Mouse (Mus musculus) activated CD4-positive, CD25-positive, alpha-beta regulatory T cell (primary cell): ENCODE measurements around the gene Ppp1r21. TPM values are rescaled to one million over a fixed set of nuclear protein-coding genes. Genes with fewer than 3 reads are reported as not detected.

ENCODE experiments used
- polyA plus RNA-seq, 2 experiments: library from polyadenylated mRNA; unstranded; fragments of 100-300 nt; shearing (Covaris generic); gene quantifications; one replicate each; pipeline ENCODE4 v1.2.1; 2017

Gene Ppp1r21
- 10 to 100 TPM; 24.0 to 67.7 TPM for polyA plus RNA-seq

DNA sequence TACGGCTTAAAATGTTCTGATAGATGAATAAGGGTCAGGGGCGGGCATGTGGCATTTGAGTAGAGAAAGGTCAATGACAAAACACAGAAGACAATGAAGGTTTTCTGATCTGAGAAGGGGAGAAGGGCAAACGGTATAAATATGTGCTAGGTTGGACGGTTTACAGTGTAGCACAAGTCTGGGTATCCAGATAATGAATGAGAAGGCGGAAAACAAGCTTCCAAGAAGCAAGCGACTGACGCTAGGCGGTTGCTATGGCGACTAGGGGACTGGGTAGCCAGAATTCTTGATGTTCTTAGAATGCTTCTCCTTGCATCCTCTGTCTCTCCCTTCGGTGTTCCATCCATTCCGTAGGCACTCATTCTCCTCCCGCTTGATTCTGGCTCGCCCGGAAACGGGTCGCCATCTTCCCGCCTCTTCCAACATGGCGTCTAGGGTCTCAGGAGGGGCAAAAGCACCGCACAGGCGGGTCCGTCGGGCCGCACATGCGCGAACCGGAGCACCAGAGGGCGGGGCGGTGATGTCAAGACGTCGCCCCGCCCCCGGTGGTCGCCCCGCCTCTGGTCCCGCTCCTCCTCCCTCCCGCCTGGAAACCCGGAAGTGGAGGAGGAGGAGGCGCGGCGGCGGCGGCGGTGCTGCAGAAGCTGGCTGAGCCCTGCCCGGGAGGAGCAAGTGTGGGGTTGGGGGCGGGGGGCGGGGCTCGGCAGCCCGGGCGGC is at the start of gene Ppp1r21:
Gene Ppp1r21 (plus strand): TSS at position 600 of the 717 bp plus-strand sequence.

DNA sequence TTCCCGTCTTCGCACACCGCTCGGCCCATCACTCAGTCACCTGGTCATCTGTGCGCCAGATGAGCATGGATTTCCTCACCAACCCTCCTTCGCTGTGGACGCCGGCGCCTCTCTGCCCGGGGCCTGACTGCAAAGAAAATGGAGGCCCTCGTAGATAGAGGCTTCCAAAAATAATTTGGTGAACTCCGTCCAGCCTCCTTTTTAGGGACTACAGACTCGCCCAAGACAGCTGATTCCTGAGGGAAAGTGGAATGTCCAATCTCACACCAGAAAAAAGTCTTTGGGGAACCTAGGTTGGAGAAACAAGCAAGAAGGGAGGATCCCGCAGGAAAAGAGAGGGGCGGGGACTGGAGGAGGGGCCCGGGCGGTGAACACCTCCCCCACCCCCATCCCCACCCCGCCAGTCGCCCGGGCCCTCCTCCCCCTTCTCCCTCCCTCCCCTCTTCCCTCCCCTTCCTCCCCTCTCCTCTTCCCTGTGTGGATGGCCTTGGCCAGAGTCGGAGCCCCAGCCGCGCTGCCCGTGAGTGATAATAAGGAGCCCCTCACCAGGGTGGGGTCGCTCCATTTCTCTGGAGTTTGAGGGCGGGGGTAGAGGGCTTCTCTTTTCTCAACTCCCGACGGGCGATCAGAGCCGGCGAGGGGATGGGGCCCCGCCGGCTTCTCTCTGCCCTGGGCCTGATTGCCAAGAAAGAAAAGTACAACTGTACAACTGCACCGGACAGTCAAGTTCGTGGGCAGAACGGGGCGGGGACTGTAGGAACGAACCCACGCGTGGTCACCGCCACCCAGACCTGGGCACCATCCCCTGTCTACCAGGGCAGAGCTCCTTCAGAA is 67.5 kb downstream of the Ppp1r21 start, which contains the start of gene Ston1:
Gene Ston1 (plus strand): TSS at position 463 of the 834 bp plus-strand sequence.

Other genes starting within 250 kb of the Ppp1r21 start
- 10 to 100 TPM; 12.8 to 20.7 TPM for gene Foxn2, start 89.4 kb upstream of the Ppp1r21 start, polyA plus RNA-seq
- gene Ston1, start 67.6 kb downstream of the Ppp1r21 start, polyA plus RNA-seq = 1 to 10 TPM in 1 of 2 experiments, under 1 TPM in 1; 0.81 to 5.7 TPM
- not detected for gene Gtf2a1l, start 138.5 kb downstream of the Ppp1r21 start, polyA plus RNA-seq